Mouse (Mus musculus) forebrain, embryonic 10.5 days (tissue): ENCODE data around the gene Gm4969. TPM values are rescaled to one million over a fixed set of nuclear protein-coding genes. Genes with fewer than 3 reads are reported as not detected.
A peak's percentile ranks its signal among the peaks of the same experiment; 100 is the strongest.
"Not testable (repeated sequence)": the region's sequence is repeated elsewhere in the genome, so short reads cannot be mapped to it uniquely, and the experiment has no call there.

Experiments
- DNase-seq: peaks from one replicate; pipeline ENCODE4 v3.0.0-alpha.2; 2017; ENCODE audit warnings: low spot score; ENCODE audit errors: extremely low spot score
- H3K27ac ChIP-seq: fragments of 300-500 bp; sonication (generic); 2 replicates; pipeline ENCODE4 v1.5.1; 2016; ENCODE audit warnings: mild to moderate bottlenecking
- H3K27me3 ChIP-seq: fragments of 300-500 bp; sonication (generic); 2 replicates; pipeline ENCODE4 v1.6.1; 2016; ENCODE audit warnings: mild to moderate bottlenecking; ENCODE audit not compliant: poor library complexity, severe bottlenecking
- H3K36me3 ChIP-seq: fragments of 300-500 bp; sonication (generic); replicated peaks from 2 replicates; pipeline ENCODE4 v1.6.1; 2016; ENCODE audit warnings: mild to moderate bottlenecking, moderate library complexity
- H3K4me1 ChIP-seq: fragments of 300-500 bp; sonication (generic); 2 replicates; pipeline ENCODE4 v1.6.1; 2016
- H3K4me3 ChIP-seq: fragments of 300-500 bp; sonication (generic); 2 replicates; pipeline ENCODE4 v1.5.1; 2016; ENCODE audit warnings: mild to moderate bottlenecking, moderate library complexity
- H3K9me3 ChIP-seq: fragments of 300-500 bp; sonication (generic); 2 replicates; pipeline ENCODE4 v1.6.1; 2016; ENCODE audit warnings: mild to moderate bottlenecking, moderate library complexity
- WGBS: fragments of 180-500 bp; shearing (Covaris S2); methylation state at CpG from one replicate; pipeline ENCODE4 v1.1.7; 2016; 5-methylcytosine and 5-hydroxymethylcytosine counted together
- polyA plus RNA-seq: library from polyadenylated mRNA; unstranded; fragments of >200 nt; fragmentation: Nextera tagmentation; extraction: Ambion mirVana; gene quantifications from 2 replicates; pipeline ENCODE4 v1.2.1, GENCODE M21; 2016

The Gm4969 gene
- polyA plus RNA-seq, 1 experiment from 2014 or later: 1.1 TPM

- Histone ChIP-seq H3K27me3 (no peaks in the 10 kb centered on the region), H3K27ac (no peak overlapping the region), H3K4me1 (peaks cover 22% of the 10 kb centered on the region), H3K36me3 (peaks cover 21% of the 10 kb centered on the region), H3K9me3 (no peaks in the 10 kb centered on the region), H3K4me3 (no peak overlapping the region)
- no peak for DNase-seq
- 93% methylated on average over 6 of the region's 6 CpGs for WGBS
Measured at GRCm38 (mm10) chr7:19074494-19074893, 43.7 kb downstream of the Gm4969 start.

GRCm38 (mm10) chr7:19073504-19073903 lies 44.7 kb downstream of the Gm4969 start:
- Histone ChIP-seq H3K4me3 (no peak overlapping the region), H3K4me1 (peaks cover 22% of the 10 kb centered on the region), H3K27me3 (no peaks in the 10 kb centered on the region), H3K27ac (no peak overlapping the region), H3K9me3 (no peaks in the 10 kb centered on the region), H3K36me3 (peaks cover 11% of the 10 kb centered on the region)
- DNase-seq: no peak
- WGBS: 80% methylated on average over 9 of the region's 9 CpGs

- H3K9me3 ChIP-seq, H3K27ac ChIP-seq, DNase-seq, H3K36me3 ChIP-seq, H3K4me3 ChIP-seq, H3K4me1 ChIP-seq: not testable (repeated sequence)
- WGBS: 62% methylated on average over 3 of the region's 3 CpGs
- peaks cover 21% of the 10 kb centered on the region for H3K27me3 ChIP-seq
Measured at GRCm38 (mm10) chr7:19071024-19071423, 47.1 kb downstream of the Gm4969 start.

- H3K4me1 ChIP-seq: no peaks in the 10 kb centered on the region
- no peak overlapping the region for H3K27ac ChIP-seq
- peaks cover 3% of the 10 kb centered on the region; the same call in 1 of the 2 replicates for H3K9me3 ChIP-seq
- H3K4me3 ChIP-seq: no peak overlapping the region
- DNase-seq: no peak
- WGBS: 44% methylated on average over 3 of the region's 3 CpGs
- peaks cover 36% of the 10 kb centered on the region for H3K27me3 ChIP-seq
- no peaks in the 10 kb centered on the region for H3K36me3 ChIP-seq
Measured at GRCm38 (mm10) chr7:19069500-19069899, 48.7 kb downstream of the Gm4969 start.

- H3K9me3 ChIP-seq: peaks cover 3% of the 10 kb centered on the region; the same call in 1 of the 2 replicates
- H3K4me1 ChIP-seq: no peaks in the 10 kb centered on the region
- H3K27me3 ChIP-seq: peaks cover 42% of the 10 kb centered on the region
- H3K27ac ChIP-seq: no peak overlapping the region
- peak; percentile 69 for DNase-seq
- 12% methylated on average over 2 of the region's 2 CpGs for WGBS
- no peak overlapping the region for H3K4me3 ChIP-seq
- no peaks in the 10 kb centered on the region for H3K36me3 ChIP-seq
Measured at GRCm38 (mm10) chr7:19068707-19069106, 49.5 kb downstream of the Gm4969 start.

GRCm38 (mm10) chr7:19067935-19068334 lies 50.2 kb downstream of the Gm4969 start:
- no peaks in the 10 kb centered on the region for H3K36me3 ChIP-seq
- no peak overlapping the region for H3K27ac ChIP-seq
- no peaks in the 10 kb centered on the region for H3K4me1 ChIP-seq
- no peak for DNase-seq
- H3K27me3 ChIP-seq: peaks cover 42% of the 10 kb centered on the region
- no peak overlapping the region for H3K4me3 ChIP-seq
- 73% methylated on average over 14 of the region's 14 CpGs for WGBS
- H3K9me3 ChIP-seq: peaks cover 3% of the 10 kb centered on the region; the same call in 1 of the 2 replicates

- WGBS: 45% methylated on average over 14 of the region's 14 CpGs
- Histone ChIP-seq H3K27ac (no peak overlapping the region), H3K36me3 (no peaks in the 10 kb centered on the region), H3K4me1 (no peaks in the 10 kb centered on the region), H3K4me3 (no peak overlapping the region), H3K27me3 (peaks cover 42% of the 10 kb centered on the region), H3K9me3 (peaks cover 3% of the 10 kb centered on the region; the same call in 1 of the 2 replicates)
- no peak for DNase-seq
Measured at GRCm38 (mm10) chr7:19067063-19067462, 51.1 kb downstream of the Gm4969 start.

GRCm38 (mm10) chr7:19065896-19066295 lies 52.3 kb downstream of the Gm4969 start:
- Histone ChIP-seq H3K4me3 (peak overlapping the region; percentile 21; the same call in 1 of the 2 replicates), H3K4me1 (no peaks in the 10 kb centered on the region)

GRCm38 (mm10) chr7:19057405-19057804 lies 60.8 kb downstream of the Gm4969 start:
- Histone ChIP-seq H3K27ac (no peak overlapping the region), H3K9me3 (no peaks in the 10 kb centered on the region; the same call in 1 of the 2 replicates), H3K4me3 (no peak overlapping the region), H3K36me3 (peaks cover 36% of the 10 kb centered on the region), H3K27me3 (no peaks in the 10 kb centered on the region), H3K4me1 (peaks cover 14% of the 10 kb centered on the region)
- DNase-seq: no peak
- 91% methylated on average over 10 of the region's 10 CpGs for WGBS

More at GRCm38 (mm10) chr7:19065896-19066295, 52.3 kb downstream of the Gm4969 start:
- Histone ChIP-seq H3K9me3 (peaks cover 3% of the 10 kb centered on the region; the same call in 1 of the 2 replicates), H3K36me3 (no peaks in the 10 kb centered on the region), H3K27ac (no peak overlapping the region), H3K27me3 (peaks cover 42% of the 10 kb centered on the region)
- WGBS: 50% methylated on average over 13 of the region's 13 CpGs
- no peak for DNase-seq

- WGBS: 88% methylated on average over 8 of the region's 8 CpGs
- Histone ChIP-seq H3K4me1 (peaks cover 14% of the 10 kb centered on the region), H3K36me3 (peaks cover 59% of the 10 kb centered on the region), H3K27ac (no peak overlapping the region), H3K27me3 (no peaks in the 10 kb centered on the region), H3K9me3 (no peaks in the 10 kb centered on the region; the same call in 1 of the 2 replicates), H3K4me3 (no peak overlapping the region; the same call in 1 of the 2 replicates)
- no peak for DNase-seq
Measured at GRCm38 (mm10) chr7:19055108-19055507, 63.1 kb downstream of the Gm4969 start.

GRCm38 (mm10) chr7:19054777-19055076 lies 63.4 kb downstream of the Gm4969 start:
- Histone ChIP-seq H3K4me3 (peak overlapping the region; percentile 42), H3K27ac (peak overlapping the region; percentile 67; the same call in 1 of the 2 replicates), H3K36me3 (peaks cover 63% of the 10 kb centered on the region), H3K4me1 (peaks cover 14% of the 10 kb centered on the region), H3K9me3 (no peaks in the 10 kb centered on the region; the same call in 1 of the 2 replicates), H3K27me3 (no peaks in the 10 kb centered on the region)
- WGBS: 68% methylated on average over 9 of the region's 9 CpGs
- DNase-seq: no peak

GRCm38 (mm10) chr7:19054047-19054776 lies 64.0 kb downstream of the Gm4969 start, which contains the start of gene Rsph6a:
Gene Rsph6a (plus strand): TSS chr7:19054690.
- H3K9me3 ChIP-seq: no peaks in the 10 kb centered on the region; the same call in 1 of the 2 replicates
- peak; percentile 79 for DNase-seq
- H3K27me3 ChIP-seq: no peaks in the 10 kb centered on the region
- H3K27ac ChIP-seq: peak within 1 kb of the TSS; percentile 67
- H3K4me1 ChIP-seq: peaks cover 14% of the 10 kb centered on the region
- peaks cover 68% of the 10 kb centered on the region for H3K36me3 ChIP-seq
- peak within 1 kb of the TSS; percentile 42 for H3K4me3 ChIP-seq
- WGBS: 19% methylated on average over 33 of the region's 33 CpGs

- H3K9me3 ChIP-seq: no peaks in the 10 kb centered on the region; the same call in 1 of the 2 replicates
- 90% methylated on average over 7 of the region's 7 CpGs for WGBS
- H3K27ac ChIP-seq: no peak overlapping the region
- no peaks in the 10 kb centered on the region for H3K27me3 ChIP-seq
- peaks cover 79% of the 10 kb centered on the region for H3K36me3 ChIP-seq
- DNase-seq: no peak
- peaks cover 14% of the 10 kb centered on the region for H3K4me1 ChIP-seq
- no peak overlapping the region for H3K4me3 ChIP-seq
Measured at GRCm38 (mm10) chr7:19053136-19053532, 65.0 kb downstream of the Gm4969 start.
